Mouse (Mus musculus) cortical plate, adult 2 months (tissue): ENCODE results near the gene Leng8.

ENCODE experiments used
- CTCF ChIP-seq: fragments of 200-500 bp; IDR thresholded peaks from 2 replicates; pipeline ENCODE4 v1.5.1; 2011; ENCODE audit warnings: mild to moderate bottlenecking, control low read depth, low read length; ENCODE audit not compliant: insufficient read depth; ENCODE audit errors: extremely low read depth
- POLR2A ChIP-seq: fragments of 200-500 bp; IDR thresholded peaks from 2 replicates; pipeline ENCODE4 v1.6.1; 2011; ENCODE audit warnings: mild to moderate bottlenecking, low read length, control low read depth; ENCODE audit not compliant: insufficient read depth; ENCODE audit errors: extremely low read depth

DNA sequence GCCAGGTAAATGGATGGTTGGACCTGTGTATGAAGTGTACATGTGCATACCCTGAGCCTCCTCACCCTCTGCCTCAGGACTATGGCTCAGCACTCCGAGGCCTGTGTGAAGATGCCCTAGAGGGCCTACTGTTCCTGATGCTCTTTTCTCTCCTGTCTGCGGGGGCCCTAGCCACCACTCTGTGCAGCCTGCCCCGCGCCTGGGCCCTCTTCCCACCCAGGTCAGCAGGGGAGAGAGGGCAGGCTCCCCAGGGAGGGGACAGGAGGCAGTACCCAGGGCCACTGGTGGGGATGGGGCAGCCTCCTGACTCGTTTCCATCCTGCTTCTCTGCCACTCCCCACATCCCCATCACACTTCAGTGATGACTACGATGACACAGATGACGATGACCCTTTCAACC lies 3.8 kb upstream of the Leng8 start:
- TF ChIP-seq POLR2A (no peak), CTCF (no peak)
